Comparison of ENCODE assay signal across 8 mouse cellular contexts in the genomic region with DNA sequence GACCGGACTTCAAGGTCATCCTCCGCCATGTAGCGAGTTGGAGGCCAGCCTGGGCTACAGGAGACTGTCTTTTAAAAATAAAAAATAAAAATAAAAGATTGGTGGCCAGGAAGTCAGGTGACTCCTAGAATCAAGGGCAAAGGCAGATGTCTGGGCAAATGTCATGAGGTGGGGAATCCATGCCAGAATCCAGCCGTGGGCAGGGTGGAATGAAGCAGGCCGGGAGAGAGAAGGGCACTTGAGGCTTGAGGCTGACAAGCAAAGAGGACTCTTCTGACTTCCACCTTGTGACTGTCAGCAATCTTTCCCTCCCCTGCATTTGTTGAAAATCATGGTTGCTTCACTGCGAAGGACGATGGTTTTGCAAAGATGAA. TPM values are rescaled to one million over a fixed set of nuclear protein-coding genes. Genes with fewer than 3 reads are reported as not detected.
DNase-seq lines count a peak whose midpoint lies in the region; ATAC-seq and TF ChIP-seq lines count a peak whose summit lies in the region.

No protein-coding gene starts in this region.

- peak overlapping the region; percentile 87 for H3K4me2 ChIP-seq in embryonic facial prominence, embryonic 13.5 days
- H3K4me2 ChIP-seq in hindbrain, embryonic 16.5 days (ENCODE audit: low read length) = peak overlapping the region; percentile 94
- peak overlapping the region; percentile 59 for H3K4me2 ChIP-seq in myocyte (ENCODE audit: low read depth)

- TF ChIP-seq CTCF in left cerebral cortex, adult 2 months (IDR thresholded peaks at IDR 0.05) = no peak

- peaks cover 6% of the 10 kb centered on the region for H3K36me3 ChIP-seq in embryonic facial prominence, embryonic 13.5 days
- H3K36me3 ChIP-seq in hindbrain, embryonic 16.5 days (ENCODE audit: control insufficient read depth, insufficient read depth, low read length) = 0 out of 2 replicates have a peak, but pooled peaks cover under 1% of the 10 kb centered on the region
- no peaks in the 10 kb centered on the region for H3K36me3 ChIP-seq in myocyte (ENCODE audit: control insufficient read depth, insufficient read depth)

- H3K4me3 ChIP-seq in left cerebral cortex, adult 2 months = peak overlapping the region; percentile 76
- H3K4me3 ChIP-seq in embryonic facial prominence, embryonic 13.5 days = peak overlapping the region; percentile 72
- H3K4me3 ChIP-seq in hindbrain, embryonic 16.5 days (ENCODE audit: low read length) = peak overlapping the region; percentile 76
- peak overlapping the region; percentile 26 for H3K4me3 ChIP-seq in myocyte

- ATAC-seq in embryonic facial prominence, embryonic 13.5 days (ENCODE audit: insufficient number of reproducible peaks, insufficient read depth, low FRiP score, low TSS enrichment, low read depth) = no peak
- no peak for ATAC-seq in hindbrain, embryonic 16.5 days

- peak overlapping the region; percentile 61 for H3ac ChIP-seq in myocyte (ENCODE audit: control insufficient read depth, insufficient read length)

- DNase-seq in left cerebral cortex, adult 2 months (ENCODE audit: extremely low spot score in 1 of 2, low spot score in 2 of 2) = no peak
- DNase-seq in left cerebral cortex, postnatal 4 days = no peak
- DNase-seq in left cerebral cortex, postnatal 25 days (ENCODE audit: low spot score in 2 of 2) = no peak
- no peak for DNase-seq in right cerebral cortex, postnatal 36 days (ENCODE audit: low spot score in 2 of 2)
- DNase-seq in c-Kit-positive CD71-positive TER-119-positive erythroid progenitor cells, embryonic 14.5 days (ENCODE audit: low spot score) = no peak

- intact Hi-C loops in left cerebral cortex, adult 2 months (cut with DNase I) = loop anchor here (5.0 kb wide), 1 partner anchor 59 kb away; a partner anchor contains a TSS
- intact Hi-C loops in left cerebral cortex, postnatal 4 days (cut with DNase I) = no loop called here
- intact Hi-C loops in left cerebral cortex, postnatal 25 days (cut with DNase I) = no loop called here

- TF ChIP-seq POLR2A in myocyte (IDR thresholded peaks at IDR 0.05; ENCODE audit: insufficient read length, low read depth) = no peak

- 83% methylated on average over 7 of the region's 7 CpGs for WGBS in embryonic facial prominence, embryonic 13.5 days
- whole genome bisulfite sequencing in hindbrain, embryonic 16.5 days = 82% methylated on average over 7 of the region's 7 CpGs

- H3K79me2 ChIP-seq in myocyte (ENCODE audit: control insufficient read depth, insufficient read depth) = no peaks in the 10 kb centered on the region

- H3K9me3 ChIP-seq in embryonic facial prominence, embryonic 13.5 days = no peaks in the 10 kb centered on the region
- H3K9me3 ChIP-seq in hindbrain, embryonic 16.5 days (ENCODE audit: control insufficient read depth, low read length) = no peaks in the 10 kb centered on the region

- H3K27me3 ChIP-seq in embryonic facial prominence, embryonic 13.5 days = no peaks in the 10 kb centered on the region
- H3K27me3 ChIP-seq in hindbrain, embryonic 16.5 days (replicated peaks; ENCODE audit: control insufficient read depth, insufficient read depth, low read length) = no peaks in the 10 kb centered on the region
- no peaks in the 10 kb centered on the region for H3K27me3 ChIP-seq in myocyte (ENCODE audit: control insufficient read depth, insufficient read depth, insufficient read length)

- H3K27ac ChIP-seq in left cerebral cortex, adult 2 months = peak overlapping the region; percentile 92
- H3K27ac ChIP-seq in embryonic facial prominence, embryonic 13.5 days = no peak overlapping the region
- peak overlapping the region; percentile 86 for H3K27ac ChIP-seq in hindbrain, embryonic 16.5 days (ENCODE audit: low read depth, low read length)

- peaks cover 9% of the 10 kb centered on the region for H3K4me1 ChIP-seq in embryonic facial prominence, embryonic 13.5 days
- H3K4me1 ChIP-seq in hindbrain, embryonic 16.5 days (ENCODE audit: control insufficient read depth, insufficient read depth, low read depth, low read length) = peaks cover 11% of the 10 kb centered on the region

- peak overlapping the region; percentile 92 for H3K9ac ChIP-seq in embryonic facial prominence, embryonic 13.5 days
- H3K9ac ChIP-seq in hindbrain, embryonic 16.5 days (ENCODE audit: low read depth, low read length) = peak overlapping the region; percentile 96

TF ChIP-seq in myocyte, 11 proteins besides CTCF, POLR2A, EP300 and RAD21:
- TF ChIP-seq MYOD1 (IDR thresholded peaks at IDR 0.05; ENCODE audit: control insufficient read depth in 1 of 3, insufficient read length in 2 of 3, low read depth in 2 of 3) (no peak), MAX (IDR thresholded peaks at IDR 0.05; ENCODE audit: low read depth) (no peak), REST (IDR thresholded peaks at IDR 0.05; ENCODE audit: insufficient read depth, insufficient read length) (no peak), E2F4 (IDR thresholded peaks at IDR 0.05; ENCODE audit: insufficient read depth) (no peak), SRF (IDR thresholded peaks at IDR 0.05; ENCODE audit: control insufficient read depth, insufficient read length, low read depth) (no peak), MYOG (IDR thresholded peaks at IDR 0.05; ENCODE audit: control insufficient read depth in 1 of 3, insufficient read depth in 1 of 3, insufficient read length in 2 of 3, low read depth in 2 of 3) (no peak), CEBPB (IDR thresholded peaks at IDR 0.05; ENCODE audit: insufficient read depth, poor library complexity, severe bottlenecking) (no peak)

RNA-seq across cellular contexts. Expression of a gene that starts 0.7 kb away (rescaled TPM):
- total RNA-seq in left cerebral cortex, adult 2 months (2021) = 10 to 100 TPM; 32.3 to 33.4 TPM
- 10 to 100 TPM; 44.2 to 46.9 TPM for total RNA-seq in left cerebral cortex, postnatal 4 days (2021)
- 19.7 TPM in 2 replicates for polyA plus RNA-seq in embryonic facial prominence, embryonic 13.5 days (2015; fragmentation: Nextera tagmentation; extraction: Ambion mirVana)
- polyA plus RNA-seq in hindbrain, embryonic 16.5 days (2015; fragmentation: Nextera tagmentation; extraction: Ambion mirVana) = 33.5 and 36.3 TPM in 2 replicates
- polyA plus RNA-seq in myocyte (2012; fragmentation: generic; extraction: Trizol) = 6.1 TPM
- 10 to 100 TPM; 32.5 to 34.3 TPM for total RNA-seq in left cerebral cortex, postnatal 25 days (2021)

RNA-seq across cellular contexts. Expression of a gene that starts 10.6 kb away (rescaled TPM):
- 10 to 100 TPM; 63.3 to 64.4 TPM for total RNA-seq in left cerebral cortex, adult 2 months (2021)
- 10 to 100 TPM; 73.3 to 78.0 TPM for total RNA-seq in left cerebral cortex, postnatal 4 days (2021)
- polyA plus RNA-seq in embryonic facial prominence, embryonic 13.5 days (2015; fragmentation: Nextera tagmentation; extraction: Ambion mirVana) = 3.6 TPM in 2 replicates
- polyA plus RNA-seq in hindbrain, embryonic 16.5 days (2015; fragmentation: Nextera tagmentation; extraction: Ambion mirVana) = 2.9 and 3.7 TPM in 2 replicates
- 6.5 TPM for polyA plus RNA-seq in myocyte (2012; fragmentation: generic; extraction: Trizol)
- total RNA-seq in left cerebral cortex, postnatal 25 days (2021) = 10 to 100 TPM; 58.4 to 61.2 TPM

RNA-seq across cellular contexts. Expression of a gene that starts 12.7 kb away (rescaled TPM):
- total RNA-seq in left cerebral cortex, adult 2 months (2021) = 1 to 10 TPM in 1 of 2 experiments, under 1 TPM in 1; 0.79 to 1.1 TPM
- 1 to 10 TPM; 1.1 to 1.3 TPM for total RNA-seq in left cerebral cortex, postnatal 4 days (2021)
- 0.17 TPM in 1 of 2 replicates, not detected in the other for polyA plus RNA-seq in embryonic facial prominence, embryonic 13.5 days (2015; fragmentation: Nextera tagmentation; extraction: Ambion mirVana)
- 1.7 and 3.1 TPM in 2 replicates for polyA plus RNA-seq in hindbrain, embryonic 16.5 days (2015; fragmentation: Nextera tagmentation; extraction: Ambion mirVana)
- polyA plus RNA-seq in myocyte (2012; fragmentation: generic; extraction: Trizol) = not detected
- total RNA-seq in left cerebral cortex, postnatal 25 days (2021) = 1 to 10 TPM in 1 of 2 experiments, under 1 TPM in 1; 0.25 to 1.7 TPM

RNA-seq across cellular contexts. Expression of a gene that starts 23.8 kb away (rescaled TPM):
- total RNA-seq in left cerebral cortex, adult 2 months (2021) = 1 to 10 TPM; 1.1 to 1.9 TPM
- total RNA-seq in left cerebral cortex, postnatal 4 days (2021) = 1 to 10 TPM; 6.9 to 8.1 TPM
- polyA plus RNA-seq in embryonic facial prominence, embryonic 13.5 days (2015; fragmentation: Nextera tagmentation; extraction: Ambion mirVana) = 1.0 and 1.2 TPM in 2 replicates
- 18.6 and 19.2 TPM in 2 replicates for polyA plus RNA-seq in hindbrain, embryonic 16.5 days (2015; fragmentation: Nextera tagmentation; extraction: Ambion mirVana)
- polyA plus RNA-seq in myocyte (2012; fragmentation: generic; extraction: Trizol) = 0.02 TPM
- total RNA-seq in left cerebral cortex, postnatal 25 days (2021) = 1 to 10 TPM; 1.4 to 2.0 TPM

RNA-seq across cellular contexts. Expression of a gene that starts 33.6 kb away (rescaled TPM):
- total RNA-seq in left cerebral cortex, adult 2 months (2021) = 10 to 100 TPM; 41.7 to 47.0 TPM
- 10 to 100 TPM; 59.7 to 66.7 TPM for total RNA-seq in left cerebral cortex, postnatal 4 days (2021)
- polyA plus RNA-seq in embryonic facial prominence, embryonic 13.5 days (2015; fragmentation: Nextera tagmentation; extraction: Ambion mirVana) = 133 and 134 TPM in 2 replicates
- polyA plus RNA-seq in hindbrain, embryonic 16.5 days (2015; fragmentation: Nextera tagmentation; extraction: Ambion mirVana) = 131 and 142 TPM in 2 replicates
- 83.6 TPM for polyA plus RNA-seq in myocyte (2012; fragmentation: generic; extraction: Trizol)
- total RNA-seq in left cerebral cortex, postnatal 25 days (2021) = 10 to 100 TPM; 39.0 to 40.8 TPM

Comparison
In these comparisons a context has a peak if more than half of its experiments do, and no peak if none do; other contexts are left out.
1. H3K4me3 ChIP-seq: peak in every context shown above with its lines; median percentile 76 in left cerebral cortex, adult 2 months; 76 in hindbrain, embryonic 16.5 days; 72 in embryonic facial prominence, embryonic 13.5 days; 26 in myocyte.